Mouse (Mus musculus) embryonic stem cell, embryonic (primary cell): Measurements from ENCODE around the gene Gm20431.

Experiments
- CTCF ChIA-PET, 4 experiments: fragments of 300-600 bp in 2 of 4; fragments of 350-600 bp in 2 of 4; sonication (Branson Sonifier 250); formaldehyde crosslinking; loops; one replicate each; lab custom pipeline; 2022; ENCODE audit warnings: inconsistent platforms in 2 of 4; lab: Charles Lee
- POLR2A ChIA-PET, 4 experiments: fragments of 300-600 bp in 2 of 4; fragments of 350-600 bp in 2 of 4; sonication (Branson Sonifier 250); formaldehyde crosslinking; loops; one replicate each; lab custom pipeline; 2022; ENCODE audit warnings: antibody characterized with exemption in 4 of 4, inconsistent platforms in 1 of 4; lab: Charles Lee

The Gm20431 gene

GRCm38 (mm10) chr2:167661270-167662203 is at the start of gene Gm20431:
Gm20431 (minus strand) TSS chr2:167661496.
- ChIA-PET CTCF (interaction anchor here (0.5 to 3.9 kb wide), 23 partner anchors 13 to 453 kb away, joined by 3 to 21 read pairs (median 4); no protein-coding TSS in a partner anchor), POLR2A (interaction anchor here in 3 of 4 experiments (0.5 to 2.7 kb wide), 39 partner anchors 10 to 929 kb away, joined by 3 to 19 read pairs (median 3); partner anchors contain the start of gene Snai1 (in 1 of the 3))

- CTCF ChIA-PET = interaction anchor here in 2 of 4 experiments (1.1 to 2.3 kb wide), 3 partner anchors 30 to 185 kb away, joined by 5 to 9 read pairs (median 9); no protein-coding TSS in a partner anchor
Observed at GRCm38 (mm10) chr2:167710574-167710973, 49.3 kb upstream of the Gm20431 start.

GRCm38 (mm10) chr2:167709969-167710368 is 48.7 kb upstream of the Gm20431 start:
- POLR2A ChIA-PET = interaction anchor here in 3 of 4 experiments (0.5 to 1.7 kb wide), 10 partner anchors 9 to 999 kb away, joined by 3 to 4 read pairs (median 3); no protein-coding TSS in a partner anchor
- CTCF ChIA-PET = interaction anchor here in 3 of 4 experiments (0.5 to 2.3 kb wide), 7 partner anchors 30 to 982 kb away, joined by 3 to 9 read pairs (median 4); no protein-coding TSS in a partner anchor

More at GRCm38 (mm10) chr2:167710574-167710973, 49.3 kb upstream of the Gm20431 start:
- POLR2A ChIA-PET = interaction anchor here in 3 of 4 experiments (0.5 to 1.7 kb wide), 10 partner anchors 9 to 999 kb away, joined by 3 to 4 read pairs (median 3); no protein-coding TSS in a partner anchor

- ChIA-PET CTCF (interaction anchor here in 2 of 4 experiments (0.6 to 1.7 kb wide), 3 partner anchors 51 to 187 kb away, joined by 3 to 5 read pairs (median 4); no protein-coding TSS in a partner anchor), POLR2A (interaction anchor here in 3 of 4 experiments (0.5 to 1.6 kb wide), 9 partner anchors 13 to 777 kb away, joined by 3 to 8 read pairs (median 4); partner anchors contain the start of genes Tmem189 (in 2 of the 3) and Rnf114 (in 1 of the 3))
Observed at GRCm38 (mm10) chr2:167708373-167708772, 47.1 kb upstream of the Gm20431 start.

GRCm38 (mm10) chr2:167706183-167706939 is 45.1 kb upstream of the Gm20431 start:
- ChIA-PET POLR2A (interaction anchor here in 2 of 4 experiments (0.6 to 1.0 kb wide), 2 partner anchors 15 to 44 kb away, joined by 3 to 4 read pairs; partner anchors contain the start of gene Gm20431 (in 1 of the 2)), CTCF (interaction anchor here in 3 of 4 experiments (0.6 to 2.0 kb wide), 6 partner anchors 11 to 307 kb away, joined by 3 to 6 read pairs (median 4); no protein-coding TSS in a partner anchor)

DNA sequence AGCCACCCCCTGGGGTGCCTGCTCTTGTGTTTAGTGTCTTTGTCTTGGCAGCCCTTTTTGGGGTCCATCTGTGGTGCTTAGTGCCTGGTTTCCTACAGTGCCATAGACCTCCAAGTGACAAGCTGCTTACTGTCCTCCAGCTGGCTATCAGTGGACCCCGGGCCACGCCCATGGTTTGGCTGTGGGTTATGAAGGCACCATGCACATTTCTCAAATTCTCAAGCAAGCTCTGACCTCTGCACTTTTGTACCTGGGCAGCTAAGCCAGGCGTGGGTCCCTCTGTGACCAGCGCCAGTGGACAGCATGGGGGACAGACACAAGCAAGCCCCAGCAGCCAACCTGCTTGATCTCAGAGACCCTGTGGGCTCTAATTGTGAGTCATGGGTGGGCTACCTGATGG is 43.1 kb upstream of the Gm20431 start:
- CTCF ChIA-PET = interaction anchor here in 2 of 4 experiments (0.6 to 2.0 kb wide), 3 partner anchors 10 to 304 kb away, joined by 3 to 6 read pairs (median 3); no protein-coding TSS in a partner anchor

GRCm38 (mm10) chr2:167702126-167702525 is 40.8 kb upstream of the Gm20431 start:
- ChIA-PET POLR2A (interaction anchor here (0.5 to 1.8 kb wide), 4 partner anchors 10 to 270 kb away, joined by 3 to 4 read pairs (median 3); no protein-coding TSS in a partner anchor), CTCF (interaction anchor here in 2 of 4 experiments (0.6 to 1.4 kb wide), 4 partner anchors 10 to 206 kb away, joined by 3 to 6 read pairs (median 4); no protein-coding TSS in a partner anchor)

More for the DNA sequence above, 43.1 kb upstream of the Gm20431 start:
- POLR2A ChIA-PET = no interaction called here

- ChIA-PET POLR2A (interaction anchor here in 3 of 4 experiments (0.5 to 1.8 kb wide), 8 partner anchors 9 to 273 kb away, joined by 3 to 4 read pairs (median 3); partner anchors contain the start of gene Tmem189 (in 1 of the 3)), CTCF (interaction anchor here in 2 of 4 experiments (0.8 to 1.4 kb wide), 5 partner anchors 10 to 193 kb away, joined by 3 to 6 read pairs (median 3); no protein-coding TSS in a partner anchor)
Observed at GRCm38 (mm10) chr2:167701472-167701871, 40.2 kb upstream of the Gm20431 start.

DNA sequence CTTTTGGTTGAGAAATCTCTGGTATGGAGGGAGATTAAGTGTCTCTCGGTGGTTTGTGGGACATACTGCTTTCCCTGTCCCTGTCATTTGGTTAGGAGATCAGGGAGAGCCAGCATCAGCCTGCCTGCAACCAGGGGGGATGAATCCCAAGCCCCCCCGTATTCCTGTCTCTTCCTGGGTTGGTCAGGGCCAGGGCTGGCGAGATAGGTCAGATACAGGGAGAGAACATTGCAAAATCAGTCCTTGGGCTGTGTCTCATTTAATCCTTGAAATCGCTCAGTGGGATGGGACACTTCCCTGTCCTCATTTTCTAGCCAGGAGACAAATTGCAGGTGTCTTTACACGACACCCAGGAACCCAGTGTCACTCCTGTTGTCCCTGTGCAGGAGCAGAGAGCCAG is 38.7 kb upstream of the Gm20431 start:
- POLR2A ChIA-PET = interaction anchor here in 2 of 4 experiments (0.9 to 1.5 kb wide), 2 partner anchors 11 to 22 kb away, joined by 3 to 4 read pairs; no protein-coding TSS in a partner anchor
- CTCF ChIA-PET = no interaction called here

DNA sequence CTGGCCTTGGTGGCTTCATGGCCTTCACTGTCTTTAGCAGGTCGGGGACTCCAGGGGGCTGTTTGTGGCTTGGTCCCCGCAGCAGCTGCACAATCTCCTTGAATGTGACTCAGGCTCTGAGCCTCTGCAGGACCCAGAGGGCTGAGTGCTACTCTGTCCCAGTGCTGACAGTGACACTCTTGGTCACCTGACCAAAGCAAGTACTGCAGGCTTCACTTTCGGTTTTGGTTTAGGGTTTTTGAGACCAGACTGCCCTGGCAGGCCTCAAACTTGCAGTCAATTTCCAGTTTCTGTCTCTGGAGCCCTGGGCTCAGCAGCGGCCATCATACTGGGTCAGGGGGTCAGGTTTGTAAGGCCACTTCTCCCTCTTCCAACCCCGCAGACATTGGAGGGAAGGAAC is 36.6 kb upstream of the Gm20431 start:
- ChIA-PET POLR2A (interaction anchor here in 1 of 4 experiments (1.2 kb wide), 1 partner anchor 50 kb away, joined by 3 read pairs; no protein-coding TSS in a partner anchor), CTCF (no interaction called here)

GRCm38 (mm10) chr2:167696143-167696542 is 34.8 kb upstream of the Gm20431 start:
- ChIA-PET POLR2A (interaction anchor here in 3 of 4 experiments (0.9 to 1.4 kb wide), 3 partner anchors 9 to 69 kb away, joined by 3 to 4 read pairs (median 3); no protein-coding TSS in a partner anchor), CTCF (interaction anchor here in 2 of 4 experiments (0.5 to 1.0 kb wide), 3 partner anchors 10 to 198 kb away, joined by 3 to 4 read pairs (median 3); no protein-coding TSS in a partner anchor)

- ChIA-PET CTCF (interaction anchor here in 2 of 4 experiments (0.6 to 1.1 kb wide), 5 partner anchors 10 to 315 kb away, joined by 3 to 4 read pairs (median 4); partner anchors contain the start of gene Ripor3 (in 1 of the 2)), POLR2A (interaction anchor here in 3 of 4 experiments (0.7 to 1.4 kb wide), 4 partner anchors 10 to 87 kb away, joined by 3 to 4 read pairs (median 3); no protein-coding TSS in a partner anchor)
Observed at GRCm38 (mm10) chr2:167695491-167695890, 34.2 kb upstream of the Gm20431 start.

DNA sequence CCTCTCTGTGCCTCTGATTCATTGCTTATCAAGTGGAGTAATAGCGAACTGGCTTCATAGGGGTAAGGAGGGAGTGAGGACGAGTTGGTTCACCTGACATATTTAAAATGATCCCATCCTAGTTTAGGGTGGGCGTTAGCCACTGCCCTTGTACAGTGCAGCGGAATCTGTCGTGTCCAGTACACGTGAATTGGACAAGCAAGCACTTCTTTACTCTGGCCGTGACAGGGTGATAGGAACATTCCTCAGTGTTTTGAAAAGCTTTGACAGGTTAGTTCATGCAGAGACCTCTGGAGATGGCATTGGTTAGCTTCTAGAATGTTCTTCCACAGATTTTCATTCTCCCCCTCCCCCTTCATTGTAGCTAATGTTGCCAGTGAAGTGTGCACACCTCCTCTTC is 33.7 kb upstream of the Gm20431 start:
- ChIA-PET CTCF (interaction anchor here in 2 of 4 experiments (0.6 to 1.1 kb wide), 5 partner anchors 14 to 316 kb away, joined by 3 to 4 read pairs (median 4); partner anchors contain the start of gene Ripor3 (in 1 of the 2)), POLR2A (interaction anchor here in 2 of 4 experiments (0.7 to 1.4 kb wide), 5 partner anchors 14 to 87 kb away, joined by 3 to 4 read pairs (median 3); no protein-coding TSS in a partner anchor)

DNA sequence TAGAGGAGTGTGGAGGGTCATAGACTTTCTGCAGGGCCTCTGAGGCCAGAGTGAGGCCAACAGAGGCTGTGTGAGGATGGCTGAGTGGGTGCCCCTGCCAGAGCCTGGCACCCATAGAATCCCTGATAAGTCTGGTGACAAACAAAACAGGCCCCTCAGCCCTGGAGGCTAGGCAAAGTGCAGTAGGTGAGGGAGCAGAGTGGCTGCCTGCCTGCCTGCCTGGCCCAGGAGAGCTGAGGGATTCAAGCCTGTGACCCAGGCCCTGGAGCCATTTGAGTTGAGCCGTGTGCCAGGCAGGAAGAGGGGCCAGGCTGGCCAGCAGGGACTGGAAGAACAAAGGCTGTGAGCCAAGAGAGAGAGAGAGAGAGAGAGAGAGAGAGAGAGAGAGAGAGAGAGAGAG is 32.9 kb upstream of the Gm20431 start:
- CTCF ChIA-PET = interaction anchor here in 3 of 4 experiments (0.5 to 1.1 kb wide), 4 partner anchors 201 to 421 kb away, joined by 3 to 6 read pairs (median 4); no protein-coding TSS in a partner anchor
- POLR2A ChIA-PET = interaction anchor here in 2 of 4 experiments (0.7 kb wide), 3 partner anchors 16 to 753 kb away, joined by 3 to 6 read pairs (median 3); no protein-coding TSS in a partner anchor

GRCm38 (mm10) chr2:167693540-167693939 is 32.2 kb upstream of the Gm20431 start:
- ChIA-PET POLR2A (no interaction called here), CTCF (interaction anchor here in 1 of 4 experiments (0.5 kb wide), 1 partner anchor 422 kb away, joined by 3 read pairs; no protein-coding TSS in a partner anchor)

- POLR2A ChIA-PET = interaction anchor here in 2 of 4 experiments (0.6 to 1.2 kb wide), 2 partner anchors 10 to 1819 kb away, joined by 3 read pairs; no protein-coding TSS in a partner anchor
- CTCF ChIA-PET = interaction anchor here in 2 of 4 experiments (0.5 to 1.2 kb wide), 2 partner anchors 13 to 203 kb away, joined by 3 read pairs; no protein-coding TSS in a partner anchor
Observed at GRCm38 (mm10) chr2:167692831-167693230, 31.5 kb upstream of the Gm20431 start.
